Mouse (Mus musculus): ENCODE data around the gene Gatb. TPM values are rescaled to one million over a fixed set of nuclear protein-coding genes. Genes with fewer than 3 reads are reported as not detected.

Gatb gene
- 11.1 and 14.3 TPM in 2 replicates for polyA plus RNA-seq (2012; rRNA removed; ENCODE audit: low replicate concordance)

DNA sequence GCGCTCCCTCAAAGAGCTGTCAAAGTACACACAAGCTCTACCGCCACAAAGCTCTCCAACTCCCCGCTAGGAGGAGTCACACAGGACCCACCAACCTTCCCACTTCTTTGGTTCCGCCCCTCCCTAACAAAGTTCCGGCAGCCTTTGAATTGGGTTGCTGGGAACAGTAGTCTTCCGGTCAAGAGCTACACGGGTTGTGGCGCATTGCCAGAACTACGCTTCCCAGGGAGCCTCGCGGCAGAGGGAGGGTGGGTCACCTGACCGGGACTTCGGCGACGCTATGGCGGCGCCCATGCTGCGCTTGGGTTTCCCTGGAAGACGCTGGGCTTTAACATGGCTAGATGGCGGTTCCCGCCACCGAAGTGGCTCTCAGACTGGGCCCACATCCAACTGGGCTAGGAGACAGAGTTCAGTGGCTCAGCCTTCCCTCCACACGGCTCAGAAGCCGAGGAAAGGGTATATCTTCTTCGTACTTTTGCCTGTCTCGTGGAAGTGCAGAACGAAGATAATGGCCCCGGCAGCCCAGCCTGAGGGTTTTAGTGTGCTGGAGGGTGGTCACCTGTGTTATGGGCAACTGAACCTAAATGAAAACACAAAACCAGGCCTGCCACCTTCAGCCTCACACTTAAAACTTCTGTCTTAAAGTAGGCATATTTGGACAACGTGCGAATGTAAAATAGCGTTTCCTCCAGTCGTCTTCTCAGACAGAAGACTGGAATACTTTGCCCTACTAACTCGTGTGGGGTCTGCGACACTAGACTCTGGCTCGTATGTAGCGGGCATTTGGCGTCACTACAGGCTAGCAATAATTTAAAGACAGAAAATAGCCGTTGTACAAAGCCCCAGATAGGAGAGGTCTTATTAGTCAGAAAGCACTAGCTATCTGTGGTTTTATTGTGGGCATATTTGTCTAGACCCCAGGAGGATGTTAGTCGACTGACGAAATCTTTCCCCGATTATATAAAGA lies at the start of gene Gatb:
Gene Gatb, plus strand, starts transcription at position 256 of the 967 bp plus-strand sequence.

Other genes starting within 250 kb of the Gatb start
- 5.5 and 6.7 TPM in 2 replicates for gene Fam160a1, start 243.2 kb downstream of the Gatb start, polyA plus RNA-seq (2012; rRNA removed; ENCODE audit: low replicate concordance)

All from subcutaneous adipose tissue, adult 2 months (tissue).